Mouse (Mus musculus): ENCODE measurements around the gene Tmco1.

Tmco1 gene

DNA sequence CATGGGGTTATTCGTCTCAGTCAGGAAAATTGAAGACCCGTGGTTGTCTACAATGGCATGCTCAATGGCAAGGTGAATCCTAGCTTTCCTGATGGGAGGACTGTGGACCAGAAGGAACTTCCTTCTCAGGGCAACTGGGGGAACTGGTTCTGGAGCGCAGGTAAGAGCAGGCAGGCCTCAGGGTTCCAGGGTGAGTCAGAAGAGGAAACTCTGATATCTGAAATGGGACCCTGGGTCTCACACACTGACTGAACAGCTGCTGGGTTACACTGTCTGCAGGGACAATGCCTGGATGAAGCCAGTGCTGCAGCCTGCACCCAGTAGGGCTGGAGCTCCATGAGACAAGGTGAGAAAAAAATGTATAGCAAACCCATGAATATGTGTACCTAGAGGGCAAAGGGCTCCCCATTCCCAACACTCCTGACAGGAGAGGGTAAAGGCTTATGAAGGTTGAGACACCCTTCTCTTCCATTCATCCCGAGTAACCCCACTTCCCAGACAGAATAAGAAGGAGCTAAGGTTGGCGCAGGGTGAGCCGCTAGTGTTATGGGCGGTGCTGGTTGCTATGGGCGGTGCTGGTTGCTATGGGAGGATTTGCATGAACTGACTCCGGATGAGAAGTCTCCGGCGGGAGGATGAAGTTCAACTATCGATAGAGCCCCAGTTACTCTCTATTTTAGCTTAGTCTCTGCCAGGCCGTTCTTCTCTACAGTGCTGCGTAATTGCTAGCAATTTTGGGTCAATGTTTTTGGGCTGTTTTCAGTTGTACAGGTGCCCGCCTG, 66.0 kb downstream of the Tmco1 start:
- DNase-seq (ENCODE audit: low read depth), result peak; percentile 68

DNA sequence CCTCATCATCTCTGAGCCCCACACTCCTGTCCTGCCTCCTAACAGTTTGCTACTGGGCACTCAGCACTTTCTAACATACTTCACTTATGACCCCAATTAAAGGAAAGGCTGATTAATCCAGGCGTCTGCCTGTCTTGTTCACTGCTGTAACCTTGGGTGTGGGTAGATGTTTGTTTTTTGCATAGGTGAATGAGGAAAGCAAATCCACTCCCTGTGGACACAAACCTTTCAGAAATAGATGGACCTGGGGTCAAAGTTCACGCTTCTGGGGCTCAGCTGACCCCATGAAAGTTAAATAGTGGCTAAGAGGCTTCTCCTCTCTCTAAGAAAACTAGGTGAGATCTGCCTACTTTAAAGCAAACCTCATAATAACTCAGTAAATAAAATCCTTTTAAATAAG, 66.8 kb downstream of the Tmco1 start:
- no peak for DNase-seq (ENCODE audit: low read depth)

DNA sequence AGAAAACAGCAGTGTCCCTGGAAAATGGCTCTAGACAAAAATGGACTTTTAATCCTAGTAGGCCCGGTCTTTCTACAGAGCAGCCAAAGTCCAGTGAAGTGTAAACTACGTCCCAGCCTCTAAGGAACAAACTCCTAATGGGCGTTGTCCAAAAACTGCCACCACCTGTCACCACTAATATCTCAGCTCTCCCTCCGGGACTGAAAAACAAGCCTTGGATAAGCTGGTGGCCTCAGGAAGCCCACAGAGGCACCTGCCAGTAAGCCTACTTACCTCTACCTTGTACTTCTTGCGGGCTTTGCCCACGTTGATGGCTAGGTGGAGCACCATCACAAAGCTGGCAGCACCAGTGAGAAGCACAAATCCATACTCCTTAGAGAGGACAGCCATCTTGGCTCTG, 69.8 kb downstream of the Tmco1 start:
- DNase-seq (ENCODE audit: low read depth), result no peak

GRCm38 (mm10) chr1:167379751-167380150, 71.6 kb downstream of the Tmco1 start:
- DNase-seq (ENCODE audit: low read depth), result no peak

DNA sequence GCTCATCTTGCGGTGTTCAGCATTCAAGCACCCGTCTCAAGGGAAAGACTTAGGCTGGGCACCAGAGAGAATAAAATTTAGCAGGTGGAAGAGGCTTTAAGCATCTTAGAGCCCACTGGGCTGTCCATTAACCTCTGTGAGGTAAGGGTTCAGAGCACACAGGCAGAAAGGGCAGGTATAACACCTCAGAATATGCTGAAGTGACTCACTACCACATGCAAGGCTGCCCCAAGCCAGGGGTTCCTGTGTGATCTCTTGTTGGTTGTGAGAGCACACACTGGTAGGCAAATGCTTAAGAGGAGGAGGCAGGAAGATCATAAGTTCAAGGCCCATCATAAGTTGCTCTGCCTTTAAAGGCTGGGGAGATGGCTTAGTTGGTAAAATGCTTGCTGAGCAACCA, 72.0 kb downstream of the Tmco1 start:
- no peak for DNase-seq (ENCODE audit: low read depth)

DNA sequence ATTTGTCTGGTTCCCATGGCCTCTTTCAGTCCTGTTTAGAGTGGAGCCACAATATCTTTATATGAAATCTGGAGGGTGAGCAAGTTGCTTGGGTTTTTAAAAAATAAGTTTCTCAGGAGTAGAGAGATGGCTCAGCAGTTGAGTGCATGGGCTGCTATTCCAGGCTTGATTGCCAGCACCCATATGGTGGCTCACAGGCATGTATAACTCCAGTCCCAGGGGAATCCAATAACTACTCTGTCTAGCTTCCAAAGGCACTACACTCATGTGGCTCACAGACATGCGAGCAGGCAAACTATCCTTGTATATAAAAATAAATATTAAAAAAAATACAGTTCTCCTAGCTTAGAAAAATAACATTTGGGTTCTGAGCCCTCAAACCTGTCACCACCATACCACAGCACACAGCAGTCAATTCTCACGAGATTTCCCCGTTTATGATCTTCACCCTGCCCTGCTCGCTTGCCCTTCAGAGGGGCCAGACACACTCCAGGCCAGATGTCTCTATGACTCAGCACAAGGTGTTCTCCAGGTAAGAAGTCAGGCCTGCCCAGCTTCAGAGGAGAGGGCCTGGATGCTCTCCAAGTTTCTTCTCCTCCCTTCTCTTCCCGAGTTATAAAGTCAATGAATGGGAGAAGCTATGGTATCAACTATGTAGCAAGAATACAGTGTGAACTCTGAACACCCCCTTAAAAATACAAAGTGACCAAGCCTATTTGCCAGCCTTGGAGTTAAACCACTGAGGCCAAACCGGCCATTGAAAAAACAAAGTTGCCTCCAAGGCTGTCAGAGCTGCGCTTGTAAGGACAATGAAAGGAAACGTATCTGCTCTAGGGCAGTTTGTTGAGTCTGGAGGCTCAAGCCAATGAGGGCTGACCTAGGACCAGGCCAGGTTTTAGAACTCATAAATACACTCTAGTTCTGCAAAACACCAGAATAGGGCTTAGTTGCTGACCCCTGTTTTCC, 73.2 kb downstream of the Tmco1 start:
- DNase-seq (ENCODE audit: low read depth), result no peak

GRCm38 (mm10) chr1:167382316-167382715, 74.1 kb downstream of the Tmco1 start:
- DNase-seq (ENCODE audit: low read depth), result no peak

GRCm38 (mm10) chr1:167382763-167383162, 74.6 kb downstream of the Tmco1 start:
- no peak for DNase-seq (ENCODE audit: low read depth)

GRCm38 (mm10) chr1:167383178-167383577, 75.0 kb downstream of the Tmco1 start:
- DNase-seq (ENCODE audit: low read depth), result no peak

Measured in naive thymus-derived CD4-positive, alpha-beta T cell, adult 2 months (primary cell).